Mouse (Mus musculus): Measurements from ENCODE around the gene Gpr132. TPM values are rescaled to one million over a fixed set of nuclear protein-coding genes. Genes with fewer than 3 reads are reported as not detected.
A peak's percentile ranks its signal among the peaks of the same experiment; 100 is the strongest.

Gpr132 gene
- polyA plus RNA-seq, 1 experiment from 2014 or later, result 0.12 TPM

GRCm38 (mm10) chr12:112897522-112898212 is 29.6 kb upstream of the Gpr132 start:
- Histone ChIP-seq H3K4me3 (ENCODE audit: low read depth, low read length) (no peak overlapping the region), H3K9ac (no peak overlapping the region), H3K27me3 (ENCODE audit: insufficient read depth, low read length) (peaks cover 4% of the 10 kb centered on the region; the same call in 1 of the 2 replicates), H3K4me2 (peak overlapping the region; percentile 27; the same call in 1 of the 2 replicates), H3K4me1 (ENCODE audit: insufficient read depth) (no peaks in the 10 kb centered on the region), H3K36me3 (ENCODE audit: insufficient read depth) (no peaks in the 10 kb centered on the region), H3K9me3 (ENCODE audit: low read depth, low read length) (no peaks in the 10 kb centered on the region), H3K27ac (ENCODE audit: low read depth) (no peak overlapping the region)
- peak; percentile 83 for ATAC-seq (ENCODE audit: insufficient read depth)
- WGBS, result 23% methylated on average over 16 of the region's 16 CpGs
- peak; percentile 59 for DNase-seq
- TF ChIP-seq CTCF (IDR thresholded peaks at IDR 0.05; ENCODE audit: low read depth), result no peak

GRCm38 (mm10) chr12:112894969-112895368 is 26.9 kb upstream of the Gpr132 start:
- Histone ChIP-seq H3K4me1 (ENCODE audit: insufficient read depth) (no peaks in the 10 kb centered on the region), H3K27me3 (ENCODE audit: insufficient read depth, low read length) (peaks cover 4% of the 10 kb centered on the region; the same call in 1 of the 2 replicates), H3K4me3 (ENCODE audit: low read depth, low read length) (no peak overlapping the region), H3K4me2 (peak overlapping the region; percentile 8; the same call in 1 of the 2 replicates), H3K27ac (ENCODE audit: low read depth) (peak overlapping the region; percentile 32; the same call in 1 of the 2 replicates), H3K9ac (no peak overlapping the region), H3K36me3 (ENCODE audit: insufficient read depth) (no peaks in the 10 kb centered on the region), H3K9me3 (ENCODE audit: low read depth, low read length) (no peaks in the 10 kb centered on the region)
- 52% methylated on average over 4 of the region's 4 CpGs for WGBS
- TF ChIP-seq CTCF (IDR thresholded peaks at IDR 0.05; ENCODE audit: low read depth), result no peak
- DNase-seq, result peak; percentile 44
- no peak for ATAC-seq (ENCODE audit: insufficient read depth)

GRCm38 (mm10) chr12:112894303-112894884 is 26.4 kb upstream of the Gpr132 start:
- Histone ChIP-seq H3K4me1 (ENCODE audit: insufficient read depth) (no peaks in the 10 kb centered on the region), H3K9ac (no peak overlapping the region), H3K36me3 (ENCODE audit: insufficient read depth) (no peaks in the 10 kb centered on the region), H3K9me3 (ENCODE audit: low read depth, low read length) (no peaks in the 10 kb centered on the region), H3K27me3 (ENCODE audit: insufficient read depth, low read length) (peaks cover 4% of the 10 kb centered on the region; the same call in 1 of the 2 replicates), H3K27ac (ENCODE audit: low read depth) (peak overlapping the region; percentile 32; the same call in 1 of the 2 replicates), H3K4me2 (peak overlapping the region; percentile 8; the same call in 1 of the 2 replicates), H3K4me3 (ENCODE audit: low read depth, low read length) (no peak overlapping the region)
- no peak for TF ChIP-seq CTCF (IDR thresholded peaks at IDR 0.05; ENCODE audit: low read depth)
- no peak; the same call in 1 of the 2 replicates for ATAC-seq (ENCODE audit: insufficient read depth)
- no peak for DNase-seq
- WGBS, result 50% methylated on average over 11 of the region's 11 CpGs

GRCm38 (mm10) chr12:112885465-112885864 is 17.4 kb upstream of the Gpr132 start:
- H3K27ac ChIP-seq (ENCODE audit: low read depth), result no peak overlapping the region
- H3K4me3 ChIP-seq (ENCODE audit: low read depth, low read length), result no peak overlapping the region
- no peaks in the 10 kb centered on the region for H3K36me3 ChIP-seq (ENCODE audit: insufficient read depth)
- H3K4me1 ChIP-seq (ENCODE audit: insufficient read depth), result no peaks in the 10 kb centered on the region
- H3K9me3 ChIP-seq (ENCODE audit: low read depth, low read length), result no peaks in the 10 kb centered on the region
- no peaks in the 10 kb centered on the region for H3K27me3 ChIP-seq (ENCODE audit: insufficient read depth, low read length)
- DNase-seq (no peak), ATAC-seq (ENCODE audit: insufficient read depth) (no peak)
- no peak overlapping the region for H3K4me2 ChIP-seq
- no peak for TF ChIP-seq CTCF (IDR thresholded peaks at IDR 0.05; ENCODE audit: low read depth)
- 49% methylated on average over 7 of the region's 7 CpGs for WGBS
- H3K9ac ChIP-seq, result no peak overlapping the region

DNA sequence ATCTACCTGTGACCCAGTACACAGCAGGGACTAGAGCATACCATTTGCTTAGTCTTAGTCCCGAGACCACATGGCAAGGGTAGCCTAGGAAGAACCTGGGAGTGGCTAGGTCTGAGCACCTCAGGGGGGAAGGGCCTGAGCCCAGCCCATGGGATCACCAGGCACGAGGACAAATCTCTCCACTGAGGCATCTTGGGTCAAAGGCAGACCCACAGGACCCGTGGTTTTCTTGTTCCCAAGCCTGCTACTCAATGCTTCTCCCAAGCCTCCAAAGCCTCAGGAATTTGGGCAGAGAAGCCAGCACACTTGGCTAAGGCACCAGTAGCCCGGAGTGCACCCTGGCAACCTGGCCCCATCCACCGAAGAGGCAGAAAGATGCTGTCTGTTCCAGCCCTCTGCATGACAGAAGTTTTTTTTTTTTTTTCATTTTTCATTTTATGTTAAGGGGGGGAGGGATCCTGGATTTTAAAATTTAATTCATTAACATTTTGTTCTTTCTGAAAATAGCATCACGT is 13.3 kb upstream of the Gpr132 start:
- no peak overlapping the region for H3K27ac ChIP-seq (ENCODE audit: low read depth)
- ATAC-seq (ENCODE audit: insufficient read depth), result no peak

GRCm38 (mm10) chr12:112880661-112881060 is 12.6 kb upstream of the Gpr132 start:
- ATAC-seq (ENCODE audit: insufficient read depth) (no peak), DNase-seq (no peak)
- TF ChIP-seq CTCF (IDR thresholded peaks at IDR 0.05; ENCODE audit: low read depth), result no peak
- Histone ChIP-seq H3K27ac (ENCODE audit: low read depth) (no peak overlapping the region), H3K4me1 (ENCODE audit: insufficient read depth) (no peaks in the 10 kb centered on the region; the same call in 1 of the 2 replicates), H3K27me3 (ENCODE audit: insufficient read depth, low read length) (peaks cover 32% of the 10 kb centered on the region), H3K36me3 (ENCODE audit: insufficient read depth) (no peaks in the 10 kb centered on the region), H3K4me3 (ENCODE audit: low read depth, low read length) (no peak overlapping the region), H3K4me2 (no peak overlapping the region), H3K9ac (no peak overlapping the region), H3K9me3 (ENCODE audit: low read depth, low read length) (no peaks in the 10 kb centered on the region)
- WGBS, result 79% methylated on average over 4 of the region's 4 CpGs

More for the DNA sequence above, 13.3 kb upstream of the Gpr132 start:
- Histone ChIP-seq H3K9me3 (ENCODE audit: low read depth, low read length) (no peaks in the 10 kb centered on the region), H3K27me3 (ENCODE audit: insufficient read depth, low read length) (peaks cover 25% of the 10 kb centered on the region), H3K9ac (no peak overlapping the region), H3K4me1 (ENCODE audit: insufficient read depth) (no peaks in the 10 kb centered on the region; the same call in 1 of the 2 replicates), H3K36me3 (ENCODE audit: insufficient read depth) (no peaks in the 10 kb centered on the region), H3K4me2 (no peak overlapping the region), H3K4me3 (ENCODE audit: low read depth, low read length) (no peak overlapping the region)
- TF ChIP-seq CTCF (IDR thresholded peaks at IDR 0.05; ENCODE audit: low read depth), result no peak
- DNase-seq, result no peak
- 56% methylated on average over 6 of the region's 6 CpGs for WGBS

DNA sequence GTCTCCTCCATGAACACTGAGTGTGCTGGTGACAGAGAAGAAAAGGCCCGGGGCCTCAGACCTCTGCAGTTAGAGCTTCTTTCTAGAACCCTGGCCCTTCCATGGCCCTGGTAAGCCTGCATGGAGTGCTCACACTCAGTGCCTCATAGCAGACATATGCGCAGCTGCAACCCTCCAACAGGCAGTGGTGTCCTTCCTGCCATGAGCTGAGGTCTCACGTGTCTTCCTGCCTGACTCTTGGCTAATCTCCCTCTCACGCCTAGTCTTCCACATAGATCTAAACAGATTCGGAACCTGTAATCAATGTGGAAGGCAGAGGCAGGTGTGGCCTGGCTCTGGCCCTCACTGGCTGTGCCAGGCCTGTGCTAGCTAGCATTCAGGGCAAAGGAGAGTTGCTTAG is 11.7 kb upstream of the Gpr132 start:
- DNase-seq (no peak), ATAC-seq (ENCODE audit: insufficient read depth) (no peak)
- TF ChIP-seq CTCF (IDR thresholded peaks at IDR 0.05; ENCODE audit: low read depth), result no peak
- Histone ChIP-seq H3K4me2 (no peak overlapping the region), H3K36me3 (ENCODE audit: insufficient read depth) (no peaks in the 10 kb centered on the region), H3K27me3 (ENCODE audit: insufficient read depth, low read length) (peaks cover 41% of the 10 kb centered on the region), H3K9ac (no peak overlapping the region), H3K27ac (ENCODE audit: low read depth) (no peak overlapping the region), H3K4me1 (ENCODE audit: insufficient read depth) (no peaks in the 10 kb centered on the region; the same call in 1 of the 2 replicates), H3K9me3 (ENCODE audit: low read depth, low read length) (no peaks in the 10 kb centered on the region), H3K4me3 (ENCODE audit: low read depth, low read length) (no peak overlapping the region)
- 79% methylated on average over 5 of the region's 5 CpGs for WGBS
